Mouse (Mus musculus) kidney, adult 2 months (tissue): Measurements from ENCODE around the gene Senp6. TPM values are rescaled to one million over a fixed set of nuclear protein-coding genes. Genes with fewer than 3 reads are reported as not detected.

Experiments used
- DNase-seq: peaks from one replicate; pipeline ENCODE4 v3.0.0; 2021
- H3K27ac ChIP-seq: fragments of 200-500 bp; 2 replicates; pipeline ENCODE4 v1.5.1; 2012; ENCODE audit warnings: low read depth, low read length, control low read depth, inconsistent platforms; ENCODE audit not compliant: insufficient read depth
- H3K27me3 ChIP-seq: fragments of 200-500 bp; replicated peaks from 2 replicates; pipeline ENCODE4 v1.6.1; 2012; ENCODE audit warnings: mild to moderate bottlenecking, moderate library complexity, low read length, inconsistent platforms; ENCODE audit not compliant: control insufficient read depth, insufficient read depth
- H3K36me3 ChIP-seq: fragments of 200-500 bp; 2 replicates; pipeline ENCODE4 v1.6.1; 2012; ENCODE audit warnings: mild to moderate bottlenecking, moderate library complexity, low read length, inconsistent platforms; ENCODE audit not compliant: control insufficient read depth, insufficient read depth
- H3K4me1 ChIP-seq: fragments of 200-500 bp; 2 replicates; pipeline ENCODE4 v1.6.1; 2011; ENCODE audit warnings: low read length; ENCODE audit not compliant: control insufficient read depth, insufficient read depth
- H3K4me3 ChIP-seq: fragments of 200-500 bp; 2 replicates; pipeline ENCODE4 v1.5.1; 2011; ENCODE audit warnings: mild to moderate bottlenecking, low read depth, low read length, control low read depth; ENCODE audit not compliant: insufficient read depth
- CTCF ChIP-seq: fragments of 200-500 bp; conservative IDR thresholded peaks from 2 replicates; pipeline ENCODE4 v1.5.1; 2011; ENCODE audit warnings: low read depth, mild to moderate bottlenecking, control low read depth, low read length, moderate library complexity, mixed read lengths; ENCODE audit not compliant: insufficient read depth, insufficient read length
- POLR2A ChIP-seq: fragments of 200-500 bp; IDR thresholded peaks from one replicate; pipeline ENCODE4 v1.6.1; 2011; ENCODE audit warnings: low read depth, low read length, control low read depth
- WGBS: fragments of 180-500 bp; shearing (Covaris S2); methylation state at CpG from one replicate; pipeline ENCODE4 v1.1.7; 2018; 5-methylcytosine and 5-hydroxymethylcytosine counted together
- polyA plus RNA-seq: library from polyadenylated mRNA; depleted of rRNA; stranded (reverse); fragments of >200 nt; gene quantifications from 2 replicates; pipeline ENCODE4 v1.2.3, GENCODE M21; 2012; rRNA removed

Gene Senp6
- polyA plus RNA-seq, 1 experiment: 23.9 TPM

GRCm38 (mm10) chr9:80184138-80184537 lies 117.4 kb downstream of the Senp6 start:
- Histone ChIP-seq H3K36me3 (no peaks in the 10 kb centered on the region), H3K4me3 (no peak overlapping the region), H3K27ac (no peak overlapping the region), H3K27me3 (no peaks in the 10 kb centered on the region), H3K4me1 (peaks cover 33% of the 10 kb centered on the region)
- DNase-seq: peak; percentile 33
- 59% methylated on average over 5 of the region's 5 CpGs for WGBS
- no peak for TF ChIP-seq POLR2A
- TF ChIP-seq CTCF: no peak

DNA sequence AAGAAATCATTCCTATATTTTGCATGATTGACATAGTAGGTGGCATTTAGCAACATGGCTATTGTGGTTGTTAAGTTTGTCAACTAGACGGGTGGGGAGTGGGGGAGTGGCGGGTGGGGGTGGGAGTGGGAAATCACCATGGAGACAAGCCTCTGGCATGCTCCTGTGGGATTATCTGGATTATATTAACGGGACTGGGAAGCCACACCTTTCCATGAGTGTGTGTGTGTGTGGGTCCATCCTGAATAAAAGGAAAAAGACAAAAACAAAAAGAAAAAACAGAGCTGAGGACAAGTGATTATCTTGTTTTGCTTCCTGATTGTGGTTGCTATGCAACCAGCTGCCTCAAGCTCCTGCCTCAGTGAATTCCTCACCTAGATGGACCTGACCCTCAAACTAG lies 119.0 kb downstream of the Senp6 start:
- Histone ChIP-seq H3K4me1 (peaks cover 25% of the 10 kb centered on the region), H3K4me3 (no peak overlapping the region), H3K36me3 (no peaks in the 10 kb centered on the region), H3K27me3 (no peaks in the 10 kb centered on the region), H3K27ac (no peak overlapping the region)
- TF ChIP-seq POLR2A (no peak), CTCF (no peak)
- WGBS: 60% methylated on average over 3 of the region's 3 CpGs
- DNase-seq: no peak

DNA sequence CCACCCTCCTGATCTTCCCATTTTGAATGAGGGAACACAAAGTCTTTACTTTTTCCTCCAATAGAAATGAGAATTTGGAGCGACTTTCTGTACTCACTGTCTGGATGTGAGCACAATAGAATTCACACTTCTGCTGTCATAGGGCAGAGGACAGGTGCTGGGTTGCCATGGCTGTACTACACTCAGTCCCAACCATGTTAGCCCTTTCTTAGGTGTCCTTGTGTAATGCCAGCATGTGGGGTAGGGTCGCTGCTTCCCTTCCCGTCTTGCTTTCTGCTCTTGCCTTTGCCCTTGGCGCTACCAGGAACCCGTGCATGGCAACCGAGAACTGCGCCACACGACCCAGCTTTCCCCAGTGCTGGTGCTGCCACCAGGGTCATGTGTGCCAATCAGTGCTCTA lies 120.0 kb downstream of the Senp6 start:
- TF ChIP-seq CTCF (no peak), POLR2A (no peak)
- Histone ChIP-seq H3K4me1 (peaks cover 28% of the 10 kb centered on the region), H3K27me3 (no peaks in the 10 kb centered on the region), H3K4me3 (no peak overlapping the region), H3K36me3 (no peaks in the 10 kb centered on the region), H3K27ac (no peak overlapping the region)
- DNase-seq: no peak
- WGBS: 90% methylated on average over 8 of the region's 8 CpGs

GRCm38 (mm10) chr9:80188324-80188893 lies 121.7 kb downstream of the Senp6 start:
- Histone ChIP-seq H3K27me3 (no peaks in the 10 kb centered on the region), H3K4me3 (no peak overlapping the region), H3K4me1 (peaks cover 39% of the 10 kb centered on the region), H3K27ac (no peak overlapping the region), H3K36me3 (no peaks in the 10 kb centered on the region)
- WGBS: 36% methylated on average over 5 of the region's 5 CpGs
- DNase-seq: peak; percentile 61
- no peak for TF ChIP-seq POLR2A
- no peak for TF ChIP-seq CTCF

- Histone ChIP-seq H3K4me1 (peaks cover 47% of the 10 kb centered on the region), H3K27me3 (no peaks in the 10 kb centered on the region), H3K36me3 (no peaks in the 10 kb centered on the region), H3K27ac (no peak overlapping the region), H3K4me3 (no peak overlapping the region)
- peak; percentile 56 for DNase-seq
- TF ChIP-seq CTCF (no peak), POLR2A (no peak)
- 66% methylated on average over 6 of the region's 6 CpGs for WGBS
Measured at GRCm38 (mm10) chr9:80191240-80191639, 124.5 kb downstream of the Senp6 start.

DNA sequence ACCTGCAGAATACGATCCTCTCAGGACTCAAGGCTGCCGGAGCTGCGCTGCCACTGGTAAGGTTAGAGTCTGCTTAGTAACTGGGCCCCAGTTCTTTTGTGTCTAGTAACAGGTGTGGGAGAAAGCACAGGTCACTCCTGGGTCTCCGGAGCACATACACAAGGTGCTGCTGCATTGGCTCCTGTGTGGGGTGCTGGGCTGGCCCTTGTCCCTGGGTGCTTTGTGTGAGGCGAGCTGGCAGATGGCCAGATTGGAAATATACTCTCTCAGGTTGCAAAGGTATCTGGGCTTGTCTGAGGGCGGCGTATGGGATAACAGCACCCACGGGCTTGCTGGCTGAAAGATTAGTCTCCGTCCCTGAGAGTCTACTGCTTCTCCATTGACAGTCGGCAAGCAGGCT lies 125.6 kb downstream of the Senp6 start:
- no peaks in the 10 kb centered on the region for H3K27me3 ChIP-seq
- TF ChIP-seq POLR2A: no peak
- no peak for TF ChIP-seq CTCF
- 41% methylated on average over 10 of the region's 10 CpGs for WGBS
- H3K4me1 ChIP-seq: peaks cover 51% of the 10 kb centered on the region
- peak; percentile 70 for DNase-seq
- H3K36me3 ChIP-seq: no peaks in the 10 kb centered on the region
- no peak overlapping the region for H3K4me3 ChIP-seq
- H3K27ac ChIP-seq: peak overlapping the region; percentile 55

DNA sequence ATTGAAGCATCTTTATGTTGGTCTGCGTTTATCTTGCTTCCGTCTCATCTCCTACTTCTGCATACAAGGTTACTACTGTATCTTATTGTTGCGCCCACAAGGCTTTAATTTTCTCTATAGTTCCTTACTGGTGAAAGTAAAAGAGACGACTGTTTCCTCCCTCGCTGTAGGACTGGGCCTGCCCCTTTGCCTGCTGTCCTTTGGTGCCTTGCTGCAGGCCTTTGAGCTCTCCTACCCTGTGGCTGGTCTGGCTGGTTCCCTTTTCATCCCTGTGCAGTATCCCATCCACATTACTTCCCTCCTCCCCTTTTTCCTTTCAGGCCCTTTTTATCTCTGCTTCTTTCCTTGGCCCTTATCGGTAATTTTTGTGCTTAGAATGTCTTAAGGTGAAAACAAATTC lies 127.7 kb downstream of the Senp6 start:
- DNase-seq: no peak
- no peak for TF ChIP-seq CTCF
- no peak for TF ChIP-seq POLR2A
- Histone ChIP-seq H3K27me3 (no peaks in the 10 kb centered on the region), H3K27ac (no peak overlapping the region), H3K4me3 (no peak overlapping the region), H3K4me1 (peaks cover 39% of the 10 kb centered on the region), H3K36me3 (no peaks in the 10 kb centered on the region)
- WGBS: 73% methylated on average over 6 of the region's 6 CpGs

Other genes starting within 250 kb of the Senp6 start
- gene Filip1, start 54.1 kb upstream of the Senp6 start, polyA plus RNA-seq: 1.5 and 1.8 TPM in 2 replicates
- gene Myo6, start 98.1 kb downstream of the Senp6 start, polyA plus RNA-seq: 75.7 and 76.4 TPM in 2 replicates